Mouse (Mus musculus) cerebellum, adult 2 months (tissue): ENCODE measurements around the gene Foxo3.

Experiments
- CTCF ChIP-seq: fragments of 200-500 bp; IDR thresholded peaks from 2 replicates; pipeline ENCODE4 v1.5.1; 2011; ENCODE audit warnings: low read depth, mild to moderate bottlenecking, control low read depth, low read length, moderate library complexity, borderline replicate concordance; ENCODE audit not compliant: insufficient read depth
- POLR2A ChIP-seq: fragments of 200-500 bp; IDR thresholded peaks from 2 replicates; pipeline ENCODE4 v1.6.1; 2011; ENCODE audit warnings: low read length, control low read depth, borderline replicate concordance; ENCODE audit not compliant: insufficient read depth

GRCm38 (mm10) chr10:42189674-42190434 lies 86.7 kb downstream of the Foxo3 start:
- TF ChIP-seq CTCF (no peak), POLR2A (no peak)
